Mouse (Mus musculus) lung, postnatal 25 days (tissue): ENCODE results near the gene Htr1f.
A peak's percentile ranks its signal among the peaks of the same experiment; 100 is the strongest.

Experiments used
- DNase-seq: peaks from one replicate; pipeline ENCODE4 v3.0.0; 2022; ENCODE audit warnings: low spot score

Gene Htr1f

GRCm38 (mm10) chr16:64961690-64962089 is 144.0 kb downstream of the Htr1f start:
- peak; percentile 4 for DNase-seq

GRCm38 (mm10) chr16:64941646-64942195 is 163.9 kb downstream of the Htr1f start:
- DNase-seq = peak; percentile 18

- no peak for DNase-seq
Measured at GRCm38 (mm10) chr16:64934793-64935192, 170.9 kb downstream of the Htr1f start.

- no peak for DNase-seq
Measured at GRCm38 (mm10) chr16:64934011-64934410, 171.6 kb downstream of the Htr1f start.

- DNase-seq = no peak
Measured at GRCm38 (mm10) chr16:64923500-64923899, 182.2 kb downstream of the Htr1f start.

- no peak for DNase-seq
Measured at GRCm38 (mm10) chr16:64908747-64909146, 196.9 kb downstream of the Htr1f start.

- peak; percentile 14 for DNase-seq
Measured at GRCm38 (mm10) chr16:64907112-64907511, 198.5 kb downstream of the Htr1f start.

- no peak for DNase-seq
Measured at GRCm38 (mm10) chr16:64903328-64903727, 202.3 kb downstream of the Htr1f start.

- DNase-seq = peak; percentile 36
Measured at GRCm38 (mm10) chr16:64899084-64899483, 206.6 kb downstream of the Htr1f start.

- no peak for DNase-seq
Measured at GRCm38 (mm10) chr16:64889496-64889895, 216.2 kb downstream of the Htr1f start.

- DNase-seq = no peak
Measured at GRCm38 (mm10) chr16:64885547-64885946, 220.1 kb downstream of the Htr1f start.

GRCm38 (mm10) chr16:64885142-64885541 is 220.5 kb downstream of the Htr1f start:
- DNase-seq = no peak

GRCm38 (mm10) chr16:64884420-64884838 is 221.2 kb downstream of the Htr1f start:
- DNase-seq = no peak

GRCm38 (mm10) chr16:64883896-64884295 is 221.8 kb downstream of the Htr1f start:
- DNase-seq = no peak

GRCm38 (mm10) chr16:64881442-64881841 is 224.2 kb downstream of the Htr1f start:
- no peak for DNase-seq

GRCm38 (mm10) chr16:64880986-64881385 is 224.7 kb downstream of the Htr1f start:
- no peak for DNase-seq

- no peak for DNase-seq
Measured at GRCm38 (mm10) chr16:64879735-64880134, 225.9 kb downstream of the Htr1f start.

- DNase-seq = no peak
Measured at GRCm38 (mm10) chr16:64878611-64879132, 227.0 kb downstream of the Htr1f start.

- no peak for DNase-seq
Measured at GRCm38 (mm10) chr16:64877314-64877713, 228.3 kb downstream of the Htr1f start.

GRCm38 (mm10) chr16:64876631-64877265 is 228.9 kb downstream of the Htr1f start:
- DNase-seq = no peak

- DNase-seq = no peak
Measured at GRCm38 (mm10) chr16:64875822-64876221, 229.8 kb downstream of the Htr1f start.

- DNase-seq = no peak
Measured at GRCm38 (mm10) chr16:64875384-64875783, 230.3 kb downstream of the Htr1f start.
